Mouse (Mus musculus) intestine, embryonic 14.5 days (tissue): ENCODE measurements around the gene Tac2. TPM values are rescaled to one million over a fixed set of nuclear protein-coding genes. Genes with fewer than 3 reads are reported as not detected.

Experiments
- ATAC-seq: fragments of 200-750 bp; cut with Nextera tagmentation; replicated peaks from 2 replicates; pipeline ENCODE4 v1.8.0; 2017; ENCODE audit warnings: low read depth, moderate number of reproducible peaks, moderate TSS enrichment, moderate library complexity; ENCODE audit not compliant: low FRiP score, low TSS enrichment
- DNase-seq: peaks from one replicate; pipeline ENCODE4 v3.0.0-alpha.2; 2018; ENCODE audit warnings: low spot score
- H3K27ac ChIP-seq: fragments of 300-500 bp; sonication (generic); 2 replicates; pipeline ENCODE4 v1.5.1; 2014; ENCODE audit warnings: low read depth, mild to moderate bottlenecking, control low read depth
- H3K27me3 ChIP-seq: fragments of 300-500 bp; sonication (generic); replicated peaks from 2 replicates; pipeline ENCODE4 v1.6.1; 2014; ENCODE audit warnings: low read length, control low read depth; ENCODE audit not compliant: control insufficient read depth, insufficient read depth
- H3K36me3 ChIP-seq: fragments of 300-500 bp; sonication (generic); 2 replicates; pipeline ENCODE4 v1.6.1; 2014; ENCODE audit warnings: low read length, control low read depth; ENCODE audit not compliant: control insufficient read depth, insufficient read depth
- H3K4me1 ChIP-seq: fragments of 300-500 bp; sonication (generic); replicated peaks from 2 replicates; pipeline ENCODE4 v1.6.1; 2014; ENCODE audit warnings: low read length, control low read depth, mixed read lengths; ENCODE audit not compliant: control insufficient read depth, insufficient read depth
- H3K4me2 ChIP-seq: fragments of 300-500 bp; sonication (generic); 2 replicates; pipeline ENCODE4 v1.6.1; 2014; ENCODE audit warnings: low read length
- H3K4me3 ChIP-seq: fragments of 300-500 bp; sonication (generic); 2 replicates; pipeline ENCODE4 v1.5.1; 2014; ENCODE audit warnings: low read depth, low read length, control low read depth, mixed read lengths
- H3K9ac ChIP-seq: fragments of 300-500 bp; sonication (generic); 2 replicates; pipeline ENCODE4 v1.6.1; 2014; ENCODE audit warnings: mild to moderate bottlenecking, low read length
- H3K9me3 ChIP-seq: fragments of 300-500 bp; sonication (generic); 2 replicates; pipeline ENCODE4 v1.6.1; 2016; ENCODE audit warnings: low read length, control low read depth; ENCODE audit not compliant: control insufficient read depth
- WGBS: fragments of 180-500 bp; shearing (Covaris S2); extraction: QIAGEN DNeasy Blood & Tissue Kit; methylation state at CpG from one replicate; pipeline ENCODE4 v1.1.7; 2014; 5-methylcytosine and 5-hydroxymethylcytosine counted together
- polyA plus RNA-seq: library from polyadenylated mRNA; unstranded; fragments of >200 nt; fragmentation: Nextera tagmentation; extraction: Ambion mirVana; gene quantifications from 2 replicates; pipeline ENCODE4 v1.2.1, GENCODE M21; 2014

The Tac2 gene
- polyA plus RNA-seq, 1 experiment from 2014 or later: 5.3 TPM

DNA sequence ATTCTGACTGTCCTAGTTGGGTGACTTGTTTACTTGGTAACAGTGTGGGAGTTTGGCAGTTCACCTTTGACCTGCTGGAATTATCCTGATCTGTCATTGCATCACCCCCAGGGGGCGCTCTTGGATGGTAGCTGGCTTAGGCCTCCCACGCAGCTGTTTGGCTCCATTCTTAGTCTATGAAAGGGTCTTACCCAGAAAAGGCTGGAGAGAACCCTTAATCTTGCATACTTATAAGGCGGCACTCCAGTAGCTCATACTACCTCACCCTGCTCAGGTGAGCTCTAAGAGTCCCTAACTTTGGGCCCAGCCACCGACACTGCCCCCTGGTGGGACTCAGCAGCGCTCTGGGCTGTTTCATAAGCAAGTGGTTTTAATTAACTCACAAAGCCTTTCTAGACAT is 20.4 kb downstream of the Tac2 start:
- peak; percentile 69 for DNase-seq
- H3K9me3 ChIP-seq: no peaks in the 10 kb centered on the region
- ATAC-seq: no peak
- H3K27me3 ChIP-seq: no peaks in the 10 kb centered on the region
- H3K9ac ChIP-seq: no peak overlapping the region
- peaks cover 55% of the 10 kb centered on the region for H3K36me3 ChIP-seq
- no peak overlapping the region for H3K4me2 ChIP-seq
- no peak overlapping the region for H3K4me3 ChIP-seq
- 68% methylated on average over 5 of the region's 5 CpGs for WGBS
- no peak overlapping the region for H3K27ac ChIP-seq
- H3K4me1 ChIP-seq: peaks cover 22% of the 10 kb centered on the region

DNA sequence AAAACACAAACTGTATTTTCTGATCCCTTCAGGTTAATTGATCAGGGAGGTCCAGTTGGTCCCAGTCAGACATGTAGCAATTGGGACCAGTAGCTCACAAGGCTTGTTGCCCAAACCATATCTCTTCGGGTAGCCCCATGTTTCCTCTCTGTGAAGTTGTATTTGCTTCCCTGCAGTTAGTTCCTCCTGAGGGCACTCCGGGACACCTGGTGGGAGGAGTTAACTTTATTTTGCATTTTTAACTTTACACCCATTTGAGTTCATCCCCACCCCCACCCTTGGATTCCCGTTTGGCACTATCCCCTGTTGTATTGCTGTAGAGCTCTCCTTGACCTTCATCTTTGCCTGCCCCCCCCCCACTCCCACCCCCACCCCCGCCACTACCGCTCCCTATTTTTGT is 21.6 kb downstream of the Tac2 start:
- Histone ChIP-seq H3K4me1 (peaks cover 13% of the 10 kb centered on the region), H3K4me2 (no peak overlapping the region), H3K36me3 (peaks cover 55% of the 10 kb centered on the region), H3K27ac (no peak overlapping the region), H3K9ac (no peak overlapping the region), H3K9me3 (no peaks in the 10 kb centered on the region), H3K27me3 (no peaks in the 10 kb centered on the region), H3K4me3 (no peak overlapping the region)
- DNase-seq (no peak), ATAC-seq (no peak)
- 79% methylated on average over 5 of the region's 5 CpGs for WGBS

DNA sequence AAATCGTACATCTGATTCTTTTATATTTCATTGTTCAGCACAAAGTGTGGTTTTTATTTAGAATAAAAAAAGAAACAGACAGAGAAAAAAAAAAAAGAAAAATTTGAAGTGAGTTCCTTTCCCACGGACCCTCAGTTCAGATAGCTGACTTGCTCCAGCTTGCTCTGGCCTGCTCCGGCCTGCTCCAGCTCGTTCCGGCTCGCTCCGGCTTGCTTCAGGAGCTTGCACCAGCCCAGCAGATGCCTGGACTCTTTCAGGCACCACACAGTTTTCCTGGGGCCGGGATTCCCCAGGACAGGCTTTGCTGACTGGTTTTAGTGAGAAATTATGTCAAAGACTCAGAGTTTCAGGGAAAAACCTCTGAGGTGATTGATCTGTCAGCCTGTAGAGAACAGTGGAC is 23.0 kb downstream of the Tac2 start:
- Histone ChIP-seq H3K27ac (no peak overlapping the region), H3K4me1 (peaks cover 10% of the 10 kb centered on the region; the same call in 1 of the 2 replicates), H3K4me2 (no peak overlapping the region), H3K27me3 (no peaks in the 10 kb centered on the region), H3K9me3 (no peaks in the 10 kb centered on the region), H3K9ac (no peak overlapping the region), H3K4me3 (no peak overlapping the region), H3K36me3 (peaks cover 46% of the 10 kb centered on the region)
- WGBS: 84% methylated on average over 8 of the region's 8 CpGs
- ATAC-seq: no peak
- no peak for DNase-seq

DNA sequence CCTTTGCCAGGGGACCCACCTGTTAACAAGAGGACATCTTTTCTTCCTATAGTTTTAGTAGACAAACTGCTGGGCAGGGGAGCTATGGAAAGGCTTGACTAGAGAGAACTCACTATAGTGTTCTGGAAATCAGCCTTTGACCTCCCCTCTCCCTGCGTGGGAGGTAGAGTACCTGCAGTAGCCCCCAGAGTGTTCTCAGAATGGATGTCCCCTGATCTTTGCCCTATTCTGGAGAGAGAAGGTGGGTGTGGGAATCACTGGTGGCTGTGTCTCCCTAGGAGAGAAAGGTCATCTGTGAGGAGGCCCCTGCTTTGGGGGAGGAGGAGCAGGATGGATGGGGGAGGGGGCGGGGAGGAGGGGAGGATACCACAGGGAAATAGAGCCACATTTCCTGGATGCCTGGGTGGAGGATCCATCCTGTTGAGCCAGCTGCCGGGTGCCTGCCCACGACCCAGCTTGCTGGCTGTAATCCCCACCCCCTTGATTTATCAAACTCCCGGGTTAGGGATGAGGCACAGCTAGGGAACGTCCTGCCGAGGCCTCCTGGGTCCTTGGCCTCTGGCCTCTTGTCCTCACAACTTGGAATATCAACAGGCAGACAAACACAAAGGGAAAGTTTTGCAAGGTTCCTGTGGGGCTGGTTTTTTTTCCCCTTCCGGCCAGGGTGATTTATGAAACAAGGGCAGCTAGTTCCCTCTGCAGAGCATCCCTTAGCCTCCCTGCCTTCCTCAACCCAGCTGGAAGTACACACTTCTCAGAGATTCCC is 24.8 kb downstream of the Tac2 start:
- peaks cover 10% of the 10 kb centered on the region; the same call in 1 of the 2 replicates for H3K4me1 ChIP-seq

DNA sequence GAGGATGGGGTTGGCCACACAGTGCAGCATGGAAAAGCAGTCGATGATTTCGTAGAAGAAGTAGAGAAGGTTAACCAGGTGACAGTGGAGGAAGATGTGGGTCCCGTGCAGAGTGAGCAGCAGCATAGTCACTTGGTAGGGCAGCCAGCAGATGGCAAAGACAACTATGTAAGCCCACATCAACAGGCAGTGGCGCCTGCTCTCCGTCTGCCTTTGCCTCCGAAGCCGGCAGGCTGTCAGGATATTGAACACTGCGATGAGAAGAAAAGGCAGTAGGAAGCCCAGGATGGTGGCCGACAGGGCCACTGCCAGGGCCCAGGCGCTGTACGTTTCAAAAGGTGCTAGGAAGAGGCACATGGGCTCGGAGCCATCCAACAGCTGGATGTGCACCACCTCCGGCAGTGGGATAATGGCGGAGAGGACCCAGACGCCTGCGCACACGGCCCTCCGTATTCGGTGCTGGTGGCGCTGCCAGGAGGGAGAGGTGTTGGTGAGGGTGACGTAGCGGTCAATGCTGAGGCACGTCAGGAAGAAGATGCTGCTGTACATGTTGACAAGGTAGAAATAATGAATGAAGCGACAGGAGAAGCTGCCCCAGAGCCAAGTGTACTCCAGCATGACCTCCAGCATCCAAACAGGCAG is 26.0 kb downstream of the Tac2 start:
- Histone ChIP-seq H3K4me1 (peaks cover 10% of the 10 kb centered on the region; the same call in 1 of the 2 replicates), H3K4me3 (no peak overlapping the region), H3K9me3 (no peaks in the 10 kb centered on the region), H3K27ac (no peak overlapping the region), H3K27me3 (no peaks in the 10 kb centered on the region), H3K9ac (no peak overlapping the region), H3K36me3 (peaks cover 16% of the 10 kb centered on the region), H3K4me2 (peak overlapping the region; percentile 31)
- DNase-seq (no peak), ATAC-seq (no peak)
- WGBS: 56% methylated on average over 24 of the region's 24 CpGs

More for the DNA sequence above, 24.8 kb downstream of the Tac2 start:
- no peak overlapping the region for H3K4me3 ChIP-seq
- no peaks in the 10 kb centered on the region for H3K9me3 ChIP-seq
- WGBS: 4% methylated on average over 7 of the region's 8 CpGs
- H3K36me3 ChIP-seq: peaks cover 28% of the 10 kb centered on the region
- H3K27ac ChIP-seq: no peak overlapping the region
- H3K9ac ChIP-seq: no peak overlapping the region
- no peak; the same call in 1 of the 2 replicates for ATAC-seq
- peak overlapping the region; percentile 31 for H3K4me2 ChIP-seq
- no peaks in the 10 kb centered on the region for H3K27me3 ChIP-seq
- no peak for DNase-seq

DNA sequence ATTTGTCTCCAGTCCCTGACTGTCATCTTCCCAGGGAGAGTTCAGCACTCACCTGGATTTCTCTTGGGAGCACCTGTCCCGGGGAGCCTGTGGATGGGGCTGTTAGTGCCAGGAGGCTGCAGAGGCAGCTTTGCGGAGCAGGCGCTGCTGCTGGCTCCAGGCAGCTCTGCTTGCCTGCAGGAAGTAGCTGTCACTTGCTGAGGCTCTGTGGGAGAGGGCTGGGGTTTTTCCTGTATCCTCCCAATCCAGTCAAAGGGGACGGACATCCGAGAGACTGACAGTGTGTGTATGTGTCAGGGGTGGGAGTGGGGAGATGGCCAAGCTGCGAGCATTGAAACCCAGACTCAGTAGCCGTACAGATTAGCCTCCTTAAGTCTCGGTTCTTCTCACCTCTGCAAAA is 27.3 kb downstream of the Tac2 start, which contains the start of gene Gpr182:
Gpr182 (minus strand) TSS at position 185 of the 400 bp plus-strand sequence.
- H3K36me3 ChIP-seq: peaks cover 4% of the 10 kb centered on the region
- DNase-seq (no peak), ATAC-seq (no peak)
- 36% methylated on average over 8 of the region's 8 CpGs for WGBS
- no peaks in the 10 kb centered on the region for H3K27me3 ChIP-seq
- peaks cover 15% of the 10 kb centered on the region for H3K4me1 ChIP-seq
- H3K4me2 ChIP-seq: no peak within 1 kb of the TSS; the same call in 1 of the 2 replicates
- H3K9ac ChIP-seq: no peak within 1 kb of the TSS
- H3K9me3 ChIP-seq: no peaks in the 10 kb centered on the region
- no peak within 1 kb of the TSS for H3K4me3 ChIP-seq
- H3K27ac ChIP-seq: no peak within 1 kb of the TSS

DNA sequence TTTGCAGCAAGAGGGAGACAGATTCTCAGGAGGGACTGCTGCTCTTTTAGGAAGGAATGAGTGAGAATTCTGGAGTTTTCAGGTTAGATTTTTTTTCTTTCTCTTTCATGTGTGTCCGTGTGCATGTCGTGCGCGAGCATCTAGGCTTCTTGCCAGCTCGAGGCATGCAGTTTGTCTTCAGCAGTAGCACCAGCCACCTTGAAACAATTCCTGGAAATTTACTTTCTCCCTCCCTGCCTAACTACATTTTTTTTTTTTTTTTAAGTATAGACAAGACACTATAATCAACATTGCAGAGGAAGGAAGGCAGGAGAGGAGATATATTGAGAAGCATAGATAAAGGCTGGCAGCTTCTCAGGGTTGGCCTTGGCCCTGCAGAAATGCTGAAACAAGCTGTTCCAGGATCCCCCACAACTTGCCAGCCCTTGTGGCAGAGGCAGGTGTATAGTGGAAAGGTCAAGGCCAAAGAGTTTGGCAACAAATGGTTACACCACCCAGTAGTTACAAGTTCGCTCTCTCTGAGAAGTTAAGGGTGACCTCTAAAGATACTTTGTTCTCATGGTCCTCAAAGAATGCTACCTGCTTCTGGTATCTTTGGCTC is 30.4 kb downstream of the Tac2 start:
- ATAC-seq: no peak
- no peak overlapping the region for H3K27ac ChIP-seq

DNA sequence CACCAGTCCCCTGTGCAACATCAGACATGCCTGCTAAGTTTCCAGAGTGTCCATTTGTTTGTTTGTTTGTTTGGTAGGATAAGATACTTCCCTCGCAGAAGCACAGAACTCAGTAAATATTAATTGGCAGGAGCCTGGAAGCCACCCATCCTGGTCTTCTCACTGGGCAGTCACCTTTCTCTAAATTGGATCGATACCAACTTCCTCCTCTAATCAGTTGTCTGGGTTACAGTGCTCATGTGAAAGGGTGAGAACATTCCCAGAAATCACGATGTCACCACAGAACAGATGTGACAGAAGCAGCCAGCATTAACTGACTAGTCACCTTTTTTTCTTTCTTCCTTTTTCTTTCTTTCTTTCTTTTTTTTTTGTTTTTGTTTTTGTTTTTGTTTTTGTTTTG is 31.0 kb downstream of the Tac2 start:
- Histone ChIP-seq H3K36me3 (no peaks in the 10 kb centered on the region), H3K27me3 (no peaks in the 10 kb centered on the region), H3K4me1 (peaks cover 5% of the 10 kb centered on the region; the same call in 1 of the 2 replicates), H3K27ac (no peak overlapping the region), H3K9ac (no peak overlapping the region), H3K4me3 (no peak overlapping the region), H3K9me3 (no peaks in the 10 kb centered on the region), H3K4me2 (no peak overlapping the region)
- DNase-seq (no peak), ATAC-seq (no peak)
- WGBS: 76% methylated on average over 3 of the region's 3 CpGs

More for the DNA sequence above, 30.4 kb downstream of the Tac2 start:
- Histone ChIP-seq H3K9ac (no peak overlapping the region), H3K4me3 (no peak overlapping the region), H3K27me3 (no peaks in the 10 kb centered on the region), H3K4me1 (peaks cover 5% of the 10 kb centered on the region; the same call in 1 of the 2 replicates), H3K36me3 (no peaks in the 10 kb centered on the region), H3K4me2 (no peak overlapping the region), H3K9me3 (no peaks in the 10 kb centered on the region)
- no peak for DNase-seq
- WGBS: 50% methylated on average over 6 of the region's 6 CpGs
